Mouse (Mus musculus) induced T-regulatory cell, adult 2 months (primary cell): Measurements from ENCODE around the gene Dll4.

ENCODE experiments used
- DNase-seq: peaks from one replicate; pipeline ENCODE4 v3.0.0-alpha.2; 2012; ENCODE audit warnings: low read depth

Gene Dll4

GRCm38 (mm10) chr2:119325568-119326143, at the start of gene Dll4:
TSS of gene Dll4 (plus strand) at chr2:119325784.
- peak; percentile 51 for DNase-seq

GRCm38 (mm10) chr2:119276926-119277325, 48.7 kb upstream of the Dll4 start:
- no peak for DNase-seq

GRCm38 (mm10) chr2:119277810-119278209, 47.8 kb upstream of the Dll4 start:
- DNase-seq = no peak

GRCm38 (mm10) chr2:119281899-119282565, 43.6 kb upstream of the Dll4 start:
- no peak for DNase-seq

GRCm38 (mm10) chr2:119287372-119287771, 38.2 kb upstream of the Dll4 start:
- no peak for DNase-seq

GRCm38 (mm10) chr2:119288270-119288882, 37.2 kb upstream of the Dll4 start, which contains the start of gene Vps18:
TSS of gene Vps18 (plus strand) at chr2:119288740.
- peak; percentile 99 for DNase-seq

- DNase-seq = no peak
Observed at GRCm38 (mm10) chr2:119289014-119289416, 36.6 kb upstream of the Dll4 start.

- no peak for DNase-seq
Observed at GRCm38 (mm10) chr2:119292281-119292680, 33.3 kb upstream of the Dll4 start.

- no peak for DNase-seq
Observed at GRCm38 (mm10) chr2:119292852-119293251, 32.7 kb upstream of the Dll4 start.

GRCm38 (mm10) chr2:119293311-119293710, 32.3 kb upstream of the Dll4 start:
- no peak for DNase-seq

GRCm38 (mm10) chr2:119293776-119294390, 31.7 kb upstream of the Dll4 start:
- no peak for DNase-seq

- DNase-seq = no peak
Observed at GRCm38 (mm10) chr2:119294411-119294810, 31.2 kb upstream of the Dll4 start.

- DNase-seq = no peak
Observed at GRCm38 (mm10) chr2:119296756-119297155, 28.8 kb upstream of the Dll4 start.

- DNase-seq = no peak
Observed at GRCm38 (mm10) chr2:119297506-119297905, 28.1 kb upstream of the Dll4 start.

- DNase-seq = peak; percentile 73
Observed at GRCm38 (mm10) chr2:119298330-119298729, 27.3 kb upstream of the Dll4 start.

- no peak for DNase-seq
Observed at GRCm38 (mm10) chr2:119298839-119299238, 26.7 kb upstream of the Dll4 start.

GRCm38 (mm10) chr2:119299981-119300818, 25.4 kb upstream of the Dll4 start:
- peak; percentile 94 for DNase-seq

GRCm38 (mm10) chr2:119300819-119301493, 24.6 kb upstream of the Dll4 start:
- peak; percentile 46 for DNase-seq

GRCm38 (mm10) chr2:119302876-119303275, 22.7 kb upstream of the Dll4 start:
- DNase-seq = no peak

GRCm38 (mm10) chr2:119304391-119304790, 21.2 kb upstream of the Dll4 start:
- DNase-seq = no peak

GRCm38 (mm10) chr2:119304798-119305208, 20.8 kb upstream of the Dll4 start:
- no peak for DNase-seq
